Mouse (Mus musculus) mouse embryonic stem cell (cell line): ENCODE measurements around the gene Abcc3.

Source experiments
- in situ Hi-C, 2 experiments: fragments of 300-500 bp; cut with MboI; formaldehyde crosslinking; loops; 1 replicate in 1 of 2; 3 replicates in 1 of 2; pipeline ENCODE4 v1.14.3; 2019 to 2020; ENCODE audit warnings: low sequenced_read_pairs in 2 of 2, low pct_unique_long_range_greater_than_20kb in 1 of 2, mixed read lengths in 1 of 2; ENCODE audit not compliant: unreplicated experiment in 1 of 2

Gene Abcc3

GRCm38 (mm10) chr11:94317014-94317413 lies 75.8 kb downstream of the Abcc3 start:
- in situ Hi-C loops, result no loop called here

GRCm38 (mm10) chr11:94316528-94316927 lies 76.3 kb downstream of the Abcc3 start:
- in situ Hi-C loops, result no loop called here

- in situ Hi-C loops, result no loop called here
Observed at GRCm38 (mm10) chr11:94315308-94315707, 77.5 kb downstream of the Abcc3 start.

GRCm38 (mm10) chr11:94314098-94314652 lies 78.6 kb downstream of the Abcc3 start:
- in situ Hi-C loops, result no loop called here

- in situ Hi-C loops, result no loop called here
Observed at GRCm38 (mm10) chr11:94312733-94313132, 80.1 kb downstream of the Abcc3 start.

GRCm38 (mm10) chr11:94294996-94295845 lies 97.6 kb downstream of the Abcc3 start:
- in situ Hi-C loops, result no loop called here
